Mouse (Mus musculus) MEL (cell line): ENCODE measurements around the gene Gtf3c2. TPM values are rescaled to one million over a fixed set of nuclear protein-coding genes. Genes with fewer than 3 reads are reported as not detected.

Experiments used
- DNase-seq: peaks from one replicate; pipeline ENCODE4 v3.0.0; 2011; ENCODE audit warnings: low read depth, low spot score
- H3K27ac ChIP-seq: 2 replicates; pipeline ENCODE4 v1.5.1; 2012; ENCODE audit warnings: low read depth, mild to moderate bottlenecking, control low read depth, low read length, moderate library complexity; ENCODE audit not compliant: control insufficient read depth
- H3K27me3 ChIP-seq, 2 experiments: fragments of 150-350 bp in 1 of 2; sonication (generic) in 1 of 2; 2 replicates each; pipeline ENCODE4 v1.6.1; 2012; ENCODE audit warnings: low read length in 2 of 2, mild to moderate bottlenecking in 2 of 2, improper control_type of control experiment in 1 of 2, moderate library complexity in 1 of 2; ENCODE audit not compliant: insufficient read depth in 2 of 2, control insufficient read depth in 1 of 2
- H3K36me3 ChIP-seq, 2 experiments: 2 replicates each; pipeline ENCODE4 v1.6.1; 2012 to 2014; ENCODE audit warnings: low read length in 2 of 2, improper control_type of control experiment in 1 of 2, inconsistent platforms in 1 of 2, mild to moderate bottlenecking in 1 of 2; ENCODE audit not compliant: insufficient read depth in 2 of 2, control insufficient read depth in 1 of 2
- H3K4me1 ChIP-seq, 2 experiments: fragments of 150-350 bp in 1 of 2; sonication (generic) in 1 of 2; 2 replicates each; pipeline ENCODE4 v1.6.1; 2012; ENCODE audit warnings: low read length in 2 of 2, improper control_type of control experiment in 1 of 2, mild to moderate bottlenecking in 1 of 2; ENCODE audit not compliant: insufficient read depth in 2 of 2, control insufficient read depth in 1 of 2
- H3K4me3 ChIP-seq, 2 experiments: fragments of 150-350 bp in 1 of 2; sonication (generic) in 1 of 2; 2 replicates each; pipeline ENCODE4 v1.5.1; 2012; ENCODE audit warnings: low read depth in 2 of 2, low read length in 2 of 2, mild to moderate bottlenecking in 2 of 2, moderate library complexity in 2 of 2, control low read depth in 1 of 2, improper control_type of control experiment in 1 of 2; ENCODE audit not compliant: control insufficient read depth in 1 of 2, insufficient read depth in 1 of 2
- H3K79me2 ChIP-seq: 2 replicates; pipeline ENCODE4 v1.6.1; 2012; ENCODE audit warnings: mild to moderate bottlenecking, low read length, moderate library complexity; ENCODE audit not compliant: control insufficient read depth, poor library complexity, insufficient read depth
- H3K9ac ChIP-seq: 2 replicates; pipeline ENCODE4 v1.6.1; 2012; ENCODE audit warnings: low read depth, mild to moderate bottlenecking, control low read depth, low read length, moderate library complexity; ENCODE audit not compliant: control insufficient read depth, poor library complexity, severe bottlenecking
- H3K9me3 ChIP-seq: fragments of 150-350 bp; sonication (generic); replicated peaks from 2 replicates; pipeline ENCODE4 v1.6.1; 2012; ENCODE audit warnings: mild to moderate bottlenecking, low read length, improper control_type of control experiment, moderate library complexity; ENCODE audit not compliant: insufficient read depth
- BHLHE40 ChIP-seq: IDR thresholded peaks from 2 replicates; pipeline ENCODE4 v1.6.1; 2012; ENCODE audit warnings: low read depth, mild to moderate bottlenecking, inconsistent platforms, low read length, improper control_type of control experiment, borderline replicate concordance
- CTCF ChIP-seq, 3 experiments: IDR thresholded peaks in 2 of 3; conservative IDR thresholded peaks in 1 of 3; 2 replicates each; pipeline ENCODE4 v1.5.1; 2011 to 2012; ENCODE audit warnings: low read length in 3 of 3, low read depth in 2 of 3, mild to moderate bottlenecking in 2 of 3, improper control_type of control experiment in 1 of 3, inconsistent platforms in 1 of 3, mixed read lengths in 1 of 3, moderate library complexity in 1 of 3; ENCODE audit not compliant: control insufficient read depth in 1 of 3, insufficient read depth in 1 of 3, poor library complexity in 1 of 3, severe bottlenecking in 1 of 3
- ELF1 ChIP-seq: IDR thresholded peaks from 2 replicates; pipeline ENCODE4 v1.6.1; 2014; ENCODE audit warnings: low read depth, mild to moderate bottlenecking, inconsistent platforms, low read length, improper control_type of control experiment, moderate library complexity
- GATA1 ChIP-seq: IDR thresholded peaks from 2 replicates; pipeline ENCODE4 v1.6.1; 2011; ENCODE audit warnings: low read depth, low read length, improper control_type of control experiment
- HCFC1 ChIP-seq: IDR thresholded peaks from 2 replicates; pipeline ENCODE4 v1.6.1; 2012; ENCODE audit warnings: low read depth, mild to moderate bottlenecking, inconsistent platforms, low read length, improper control_type of control experiment, moderate library complexity
- KAT2A ChIP-seq: conservative IDR thresholded peaks from 2 replicates; pipeline ENCODE4 v1.6.1; 2012; ENCODE audit warnings: low read depth, low read length, improper control_type of control experiment, inconsistent platforms
- MAX ChIP-seq: IDR thresholded peaks from 2 replicates; pipeline ENCODE4 v1.6.1; 2011; ENCODE audit warnings: low read length, improper control_type of control experiment
- MEF2A ChIP-seq: IDR thresholded peaks from 2 replicates; pipeline ENCODE4 v1.6.1; 2014; ENCODE audit warnings: low read depth, mild to moderate bottlenecking, inconsistent platforms, low read length, improper control_type of control experiment; ENCODE audit not compliant: poor library complexity, insufficient replicate concordance, severe bottlenecking; ENCODE audit errors: extremely low read depth
- MXI1 ChIP-seq: IDR thresholded peaks from 2 replicates; pipeline ENCODE4 v1.6.1; 2011; ENCODE audit warnings: mild to moderate bottlenecking, low read depth, low read length, improper control_type of control experiment
- MYB ChIP-seq: IDR thresholded peaks from 2 replicates; pipeline ENCODE4 v1.6.1; 2011; ENCODE audit warnings: mild to moderate bottlenecking, low read depth, low read length, improper control_type of control experiment
- MYC ChIP-seq: IDR thresholded peaks from 2 replicates; pipeline ENCODE4 v1.6.1; 2011; ENCODE audit warnings: low read depth, mild to moderate bottlenecking, low read length, improper control_type of control experiment, moderate library complexity
- POLR2AphosphoS2 ChIP-seq: IDR thresholded peaks from 2 replicates; pipeline ENCODE4 v1.6.1; 2011; ENCODE audit warnings: low read length, improper control_type of control experiment
- RAD21 ChIP-seq: IDR thresholded peaks from 2 replicates; pipeline ENCODE4 v1.6.1; 2011; ENCODE audit warnings: mild to moderate bottlenecking, low read depth, low read length, improper control_type of control experiment
- RCOR1 ChIP-seq: IDR thresholded peaks from 2 replicates; pipeline ENCODE4 v1.6.1; 2012; ENCODE audit warnings: low read depth, mild to moderate bottlenecking, inconsistent platforms, low read length, improper control_type of control experiment
- SMC3 ChIP-seq: IDR thresholded peaks from 2 replicates; pipeline ENCODE4 v1.6.1; 2011; ENCODE audit warnings: low read depth, low read length, improper control_type of control experiment
- TBP ChIP-seq: IDR thresholded peaks from 2 replicates; pipeline ENCODE4 v1.8.0; 2011; ENCODE audit warnings: low read depth, low read length, improper control_type of control experiment
- TCF12 ChIP-seq: IDR thresholded peaks from 2 replicates; pipeline ENCODE4 v1.6.1; 2014; ENCODE audit warnings: low read depth, mild to moderate bottlenecking, inconsistent platforms, low read length, improper control_type of control experiment, moderate library complexity
- UBTF ChIP-seq: IDR thresholded peaks from 2 replicates; pipeline ENCODE4 v1.6.1; 2012; ENCODE audit warnings: low read depth, mild to moderate bottlenecking, inconsistent platforms, low read length, improper control_type of control experiment, moderate library complexity, borderline replicate concordance; ENCODE audit not compliant: insufficient read depth
- ZMIZ1 ChIP-seq: IDR thresholded peaks from 2 replicates; pipeline ENCODE4 v1.6.1; 2012; ENCODE audit warnings: low read depth, mild to moderate bottlenecking, inconsistent platforms, low read length, improper control_type of control experiment, moderate library complexity
- ZNF384 ChIP-seq: IDR thresholded peaks from 2 replicates; pipeline ENCODE4 v1.6.1; 2012; ENCODE audit warnings: low read depth, mild to moderate bottlenecking, inconsistent platforms, low read length, improper control_type of control experiment
- polyA plus RNA-seq, 2 experiments: library from polyadenylated mRNA; stranded (reverse) in 1 of 2; unstranded in 1 of 2; fragments of >175 nt in 1 of 2; fragments of >200 nt in 1 of 2; gene quantifications; 2 replicates each; pipeline versions ENCODE4 v1.2.1 to v1.2.4; 2012; ENCODE audit warnings: low replicate concordance in 2 of 2, low read depth in 1 of 2; ENCODE audit not compliant: insufficient read length in 2 of 2, insufficient read depth in 1 of 2, missing spikeins in 1 of 2
- total RNA-seq: library from RNA; depleted of rRNA; stranded (reverse); fragments of 300-350 nt; gene quantifications from 2 replicates; pipeline ENCODE4 v1.2.3, GENCODE M21; 2012

Gtf3c2 gene
- total and polyA plus RNA-seq, 3 experiments = 50.9 to 129 TPM; not detected in 1

- peak; percentile 96 for TF ChIP-seq BHLHE40
- peak; percentile 94 for TF ChIP-seq MAX
- TF ChIP-seq GATA1 = no peak
Observed at GRCm38 (mm10) chr5:31154152-31154553, 25.8 kb downstream of the Gtf3c2 start, which contains the start of gene Mpv17 (continued).

GRCm38 (mm10) chr5:31153516-31154151, 26.3 kb downstream of the Gtf3c2 start:
- TF ChIP-seq TBP (0 out of 2 replicates have a peak, but pooled peaks have one; percentile 52), MAX (no peak)
- no peak for DNase-seq
- peak overlapping the region; percentile 73 for H3K9ac ChIP-seq

GRCm38 (mm10) chr5:31151746-31152145, 28.2 kb downstream of the Gtf3c2 start:
- no peak overlapping the region for H3K9ac ChIP-seq
- peaks cover 0 to 6% of the 10 kb centered on the region in 2 experiments; a peak in 1 of 4 replicates for H3K36me3 ChIP-seq
- TF ChIP-seq RAD21 (no peak; the same call in 1 of the 2 replicates), SMC3 (peak; percentile 26; the same call in 1 of the 2 replicates), CTCF (IDR thresholded peaks at IDR 0.05 in 2 of 3, conservative IDR thresholded peaks at IDR 0.05 in 1 of 3; ENCODE audit: control insufficient read depth in 1 of 3, insufficient read depth in 1 of 3, low read depth in 2 of 3, low read length in 3 of 3, poor library complexity in 1 of 3, severe bottlenecking in 1 of 3) (peak in 2 of 3 experiments; percentile 22 to 30; a peak in 3 of 6 replicates), ZNF384 (no peak)
- TF ChIP-seq, all 39 proteins: peak for 2
- Histone ChIP-seq H3K27me3 (no peaks in the 10 kb centered on the region), H3K4me1 (no peaks in the 10 kb centered on the region; a peak in 1 of 4 replicates), H3K9me3 (no peaks in the 10 kb centered on the region), H3K27ac (no peak overlapping the region), H3K79me2 (no peaks in the 10 kb centered on the region; the same call in 1 of the 2 replicates), H3K4me3 (no peak overlapping the region)
- DNase-seq = no peak

More at GRCm38 (mm10) chr5:31153516-31154151, 26.3 kb downstream of the Gtf3c2 start:
- Histone ChIP-seq H3K4me1 (no peaks in the 10 kb centered on the region; a peak in 1 of 4 replicates), H3K4me3 (peak overlapping the region; percentile 74 to 76), H3K36me3 (peaks cover 0 to 17% of the 10 kb centered on the region in 2 experiments; a peak in 2 of 4 replicates), H3K27ac (no peak overlapping the region), H3K79me2 (no peaks in the 10 kb centered on the region; the same call in 1 of the 2 replicates), H3K27me3 (no peaks in the 10 kb centered on the region), H3K9me3 (no peaks in the 10 kb centered on the region)

- H3K27me3 ChIP-seq = no peaks in the 10 kb centered on the region
- H3K9ac ChIP-seq = no peak overlapping the region
- no peak overlapping the region for H3K4me3 ChIP-seq
- H3K79me2 ChIP-seq = no peaks in the 10 kb centered on the region; the same call in 1 of the 2 replicates
- H3K4me1 ChIP-seq = no peaks in the 10 kb centered on the region; a peak in 1 of 4 replicates
- TF ChIP-seq MYB (no peak), UBTF (no peak), ELF1 (no peak), MEF2A (no peak), MYC (no peak), HCFC1 (no peak), RCOR1 (no peak), ZNF384 (no peak), KAT2A (no peak), POLR2AphosphoS2 (no peak), RAD21 (no peak), TCF12 (no peak), ZMIZ1 (no peak), TBP (no peak), MXI1 (no peak)
- H3K36me3 ChIP-seq = no peaks in the 10 kb centered on the region
- H3K9me3 ChIP-seq = no peaks in the 10 kb centered on the region
- DNase-seq = no peak
- H3K27ac ChIP-seq = no peak overlapping the region
Observed at GRCm38 (mm10) chr5:31149781-31150180, 30.2 kb downstream of the Gtf3c2 start.
